Mouse (Mus musculus): Measurements from ENCODE around the gene Gm45062.

- no peak for TF ChIP-seq POLR2A (IDR thresholded peaks at IDR 0.05; ENCODE audit: insufficient read depth, low read depth, low read length)
- TF ChIP-seq CTCF (IDR thresholded peaks at IDR 0.05; ENCODE audit: insufficient read depth, low read depth, low read length): no peak
These were observed 324.6 kb downstream of the Gm45062 start for GRCm38 (mm10) chr6:8583892-8584291.
